Mouse (Mus musculus) naive thymus-derived CD4-positive, alpha-beta T cell, adult 2 months (primary cell): ENCODE results near the gene Bmp6.

ENCODE experiments used
- DNase-seq: peaks from one replicate; pipeline ENCODE4 v3.0.0-alpha.2; 2011; ENCODE audit warnings: low read depth

The Bmp6 gene

GRCm38 (mm10) chr13:38547717-38548116 is 202.8 kb downstream of the Bmp6 start:
- no peak for DNase-seq

GRCm38 (mm10) chr13:38548681-38549080 is 203.8 kb downstream of the Bmp6 start:
- DNase-seq: no peak
